Mouse (Mus musculus) ovary, postnatal 36 days (tissue): ENCODE measurements at regions not wholly inside any gene's neighbourhood (a gene's known extent, or its start where the extent isn't known, plus 50 kb on each side); places are given as distances from the start of the nearest gene placed in this dataset.

Source experiments
- DNase-seq: peaks from one replicate; pipeline ENCODE4 v3.0.0; 2022; ENCODE audit warnings: low spot score, mixed read lengths

DNA sequence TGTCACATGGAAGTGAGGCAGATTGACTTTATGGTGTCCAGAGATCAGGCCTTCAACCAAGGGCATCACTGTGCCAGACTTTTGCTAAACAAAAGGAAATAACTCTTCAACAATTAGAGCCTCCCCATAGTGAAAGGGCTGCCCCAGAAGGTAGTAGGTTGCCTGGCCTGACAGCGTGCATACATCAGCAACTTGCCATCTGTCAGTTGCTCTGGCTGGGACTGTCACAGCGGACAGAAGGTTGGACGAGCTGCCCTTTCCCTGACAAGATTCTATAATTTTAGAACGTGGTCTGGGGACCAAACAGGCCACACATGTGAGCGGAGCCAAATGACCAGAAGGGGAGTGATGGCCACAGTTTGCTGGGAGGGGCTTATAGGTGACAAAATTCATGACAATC, 119.7 kb upstream of the Rpl38 start:
- DNase-seq = no peak

- no peak for DNase-seq
These were observed 124.1 kb upstream of the Rpl38 start for GRCm38 (mm10) chr11:114544212-114544611.

- no peak for DNase-seq
These were observed 126.2 kb upstream of the Rpl38 start for GRCm38 (mm10) chr11:114542167-114542566.

DNA sequence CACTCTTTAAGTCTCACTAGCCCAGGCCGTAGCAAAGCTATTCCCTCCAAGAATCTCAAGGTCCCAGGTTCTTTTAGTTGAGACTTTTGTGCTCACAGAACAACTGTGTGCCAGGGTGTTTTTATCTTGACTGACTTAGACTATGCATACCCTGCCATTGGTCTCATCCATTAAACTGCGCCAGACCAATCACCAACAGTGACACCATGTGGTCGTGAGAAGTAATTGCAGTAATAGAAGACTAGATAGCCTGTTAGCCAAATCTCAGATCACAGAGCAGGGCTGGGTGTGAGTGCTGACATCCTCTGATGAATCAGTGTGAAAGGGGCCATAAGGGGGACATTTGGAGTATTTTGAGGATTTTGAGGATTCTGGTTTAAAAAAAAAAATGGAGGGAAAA, 127.8 kb upstream of the Rpl38 start:
- no peak for DNase-seq

DNA sequence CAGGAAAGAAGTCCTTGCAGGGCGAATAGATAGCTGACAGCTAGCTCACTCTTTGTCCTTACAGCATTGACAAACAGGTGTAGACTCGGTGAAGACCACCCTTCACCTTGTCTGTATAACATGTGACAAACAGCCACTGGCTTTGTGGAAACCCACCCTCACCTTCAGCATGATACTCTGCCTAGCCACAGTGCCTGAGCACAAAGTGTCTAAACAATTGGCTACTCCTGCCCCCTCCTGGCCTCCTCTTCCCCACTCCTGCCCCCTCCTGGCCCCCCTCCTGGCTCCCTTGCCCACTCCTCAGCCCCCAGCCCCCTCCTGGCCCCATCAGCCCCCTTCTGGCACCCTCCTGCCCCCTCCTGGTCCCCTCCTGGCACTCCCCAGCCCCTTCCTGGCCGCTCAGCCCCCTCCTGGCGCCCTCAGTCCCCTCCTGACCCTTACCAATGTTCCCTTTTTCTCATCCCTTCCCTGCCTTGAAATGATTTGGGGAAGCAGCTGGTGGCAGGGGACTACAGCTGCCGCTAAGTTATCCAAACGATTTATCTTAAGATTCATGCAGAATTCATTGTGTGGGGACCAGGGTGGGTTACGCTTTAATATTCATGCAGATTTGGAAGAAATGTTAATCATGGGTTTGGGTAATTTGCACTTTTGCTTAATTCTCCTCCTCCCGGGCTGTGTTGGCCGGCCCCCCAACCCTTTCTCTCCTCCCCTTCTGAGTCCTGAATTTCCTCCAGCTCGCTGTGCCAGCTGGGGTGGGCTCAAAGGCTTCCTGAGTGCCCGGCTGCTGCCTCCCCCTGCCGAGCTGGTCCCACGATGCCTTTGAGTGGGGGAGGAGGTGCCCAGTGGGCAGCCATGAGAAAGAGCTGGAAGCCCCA, 131.5 kb upstream of the Rpl38 start:
- DNase-seq = no peak

GRCm38 (mm10) chr11:114535900-114536299, 132.4 kb upstream of the Rpl38 start:
- no peak for DNase-seq

DNA sequence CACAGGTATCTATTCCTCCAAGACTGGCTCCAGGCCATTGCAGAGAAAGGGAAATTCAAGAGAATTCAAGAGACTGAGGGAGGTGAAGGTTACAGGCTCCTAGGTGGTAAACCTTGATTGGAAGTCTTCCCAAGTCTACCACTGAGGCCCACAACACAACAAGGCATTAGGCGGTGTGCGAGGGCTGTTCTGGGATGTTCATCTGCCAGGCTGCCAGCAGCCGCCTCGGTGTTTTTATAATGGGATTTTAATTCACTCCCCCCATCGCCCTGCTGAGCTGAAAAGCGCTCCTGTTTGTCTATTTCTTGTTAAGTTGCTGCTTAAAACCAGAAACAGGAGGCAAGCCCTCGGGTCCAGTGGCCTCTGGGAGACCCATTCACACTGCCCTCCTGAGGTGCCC, 133.9 kb upstream of the Rpl38 start:
- no peak for DNase-seq

- DNase-seq = no peak
These were observed 137.0 kb upstream of the Rpl38 start for GRCm38 (mm10) chr11:114531241-114531765.

GRCm38 (mm10) chr11:114528937-114529772, 139.2 kb upstream of the Rpl38 start:
- DNase-seq = no peak

GRCm38 (mm10) chr11:114523444-114524238, 144.7 kb upstream of the Rpl38 start:
- DNase-seq = peak; percentile 75

- DNase-seq = no peak
These were observed 153.0 kb upstream of the Rpl38 start for GRCm38 (mm10) chr11:114515278-114515677.

GRCm38 (mm10) chr11:114514126-114514525, 154.2 kb upstream of the Rpl38 start:
- DNase-seq = no peak

DNA sequence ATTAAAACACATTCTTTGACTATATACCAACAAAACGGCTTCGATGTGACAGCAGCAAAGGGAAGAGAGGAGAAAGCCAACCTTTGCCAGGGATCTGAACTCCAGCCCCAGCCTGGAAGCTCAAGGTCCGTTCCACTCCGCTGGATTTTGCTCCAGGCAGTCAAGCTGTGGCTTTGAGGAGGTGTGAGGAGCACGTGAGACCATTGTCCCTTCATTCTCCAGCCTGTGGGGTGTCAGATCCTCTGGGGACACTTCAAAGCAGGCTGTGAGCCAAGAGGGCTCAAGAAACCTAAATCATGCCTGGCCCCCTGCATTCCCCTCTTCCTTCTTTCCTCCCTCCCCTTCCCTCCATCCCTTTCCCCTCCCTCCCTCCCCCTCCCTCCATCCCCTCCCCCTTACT, 154.9 kb upstream of the Rpl38 start:
- DNase-seq = no peak

GRCm38 (mm10) chr11:114511994-114512393, 156.3 kb upstream of the Rpl38 start:
- no peak for DNase-seq

- DNase-seq = no peak
These were observed 165.8 kb upstream of the Rpl38 start for GRCm38 (mm10) chr11:114502562-114502961.

GRCm38 (mm10) chr11:114501869-114502540, 166.3 kb upstream of the Rpl38 start:
- no peak for DNase-seq

- DNase-seq = no peak
These were observed 167.9 kb upstream of the Rpl38 start for GRCm38 (mm10) chr11:114500416-114500815.

GRCm38 (mm10) chr11:114499665-114500064, 168.7 kb upstream of the Rpl38 start:
- no peak for DNase-seq

- DNase-seq = peak; percentile 7
These were observed 172.8 kb upstream of the Rpl38 start for GRCm38 (mm10) chr11:114495520-114495921.

DNA sequence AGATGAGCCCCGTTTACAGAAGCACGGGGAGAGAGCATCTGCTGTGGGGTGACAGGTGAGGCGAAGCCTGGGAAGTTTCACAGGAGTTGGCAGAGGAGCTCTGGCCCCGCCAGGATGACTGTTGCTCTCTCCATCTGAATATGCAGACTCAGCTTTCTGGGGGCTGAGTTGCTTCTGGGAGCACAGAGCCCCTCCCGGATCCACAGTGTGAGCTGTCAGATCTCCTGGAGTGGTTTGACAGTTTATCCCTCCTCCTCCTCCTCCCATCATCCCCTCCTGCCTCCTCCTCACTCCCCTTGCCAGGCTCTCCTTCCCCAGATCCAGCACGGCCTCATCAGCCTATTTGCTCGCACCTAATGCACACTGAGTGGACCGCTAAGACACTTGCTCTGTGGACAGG, 181.9 kb upstream of the Rpl38 start:
- DNase-seq = no peak

GRCm38 (mm10) chr11:114485429-114485828, 182.9 kb upstream of the Rpl38 start:
- DNase-seq = no peak

- DNase-seq = no peak
These were observed 183.7 kb upstream of the Rpl38 start for GRCm38 (mm10) chr11:114484668-114484953.
